Mouse (Mus musculus) midbrain, postnatal 0 days (tissue): ENCODE data around the gene Dnajb4. TPM values are rescaled to one million over a fixed set of nuclear protein-coding genes. Genes with fewer than 3 reads are reported as not detected.

Source experiments
- ATAC-seq: fragments of 200-750 bp; cut with Nextera tagmentation; 2 replicates; pipeline ENCODE4 v1.8.0; 2017; ENCODE audit warnings: moderate number of reproducible peaks, mild to moderate bottlenecking, moderate TSS enrichment, moderate library complexity; ENCODE audit not compliant: low FRiP score
- DNase-seq: peaks from one replicate; pipeline ENCODE4 v3.0.0-alpha.2; 2015; ENCODE audit warnings: low spot score
- H3K27ac ChIP-seq: fragments of 300-500 bp; sonication (generic); 2 replicates; pipeline ENCODE4 v1.5.1; 2014; ENCODE audit warnings: low read depth, mild to moderate bottlenecking, low read length, mixed read lengths
- H3K27me3 ChIP-seq: fragments of 300-500 bp; sonication (generic); 2 replicates; pipeline ENCODE4 v1.6.1; 2014; ENCODE audit warnings: low read length, control low read depth, mixed read lengths; ENCODE audit not compliant: insufficient read depth
- H3K36me3 ChIP-seq: fragments of 300-500 bp; sonication (generic); 2 replicates; pipeline ENCODE4 v1.6.1; 2014; ENCODE audit warnings: low read length, control low read depth, mixed read lengths; ENCODE audit not compliant: insufficient read depth
- H3K4me1 ChIP-seq: fragments of 300-500 bp; sonication (generic); 2 replicates; pipeline ENCODE4 v1.6.1; 2014; ENCODE audit warnings: mild to moderate bottlenecking, control low read depth, antibody characterized with exemption, low read length, mixed read lengths; ENCODE audit not compliant: insufficient read depth
- H3K4me2 ChIP-seq: fragments of 300-500 bp; sonication (generic); 2 replicates; pipeline ENCODE4 v1.6.1; 2014; ENCODE audit warnings: low read depth, mild to moderate bottlenecking, low read length, mixed read lengths; ENCODE audit not compliant: poor library complexity, severe bottlenecking
- H3K4me3 ChIP-seq: fragments of 300-500 bp; sonication (generic); 2 replicates; pipeline ENCODE4 v1.5.1; 2014; ENCODE audit warnings: low read depth, mild to moderate bottlenecking, low read length, moderate library complexity
- H3K9ac ChIP-seq: fragments of 300-500 bp; sonication (generic); replicated peaks from 2 replicates; pipeline ENCODE4 v1.6.1; 2014; ENCODE audit warnings: mild to moderate bottlenecking, low read length, moderate library complexity, mixed read lengths; ENCODE audit not compliant: poor library complexity, severe bottlenecking
- H3K9me3 ChIP-seq: fragments of 300-500 bp; sonication (generic); 2 replicates; pipeline ENCODE4 v1.6.1; 2016; ENCODE audit warnings: low read length, control low read depth
- CTCF ChIP-seq: IDR thresholded peaks from 2 replicates; pipeline ENCODE4 v1.5.1; 2016; ENCODE audit warnings: antibody characterized with exemption, mild to moderate bottlenecking
- WGBS: fragments of 180-500 bp; shearing (Covaris S2); extraction: QIAGEN DNeasy Blood & Tissue Kit; methylation state at CpG from one replicate; pipeline ENCODE4 v1.1.7; 2014; 5-methylcytosine and 5-hydroxymethylcytosine counted together
- polyA plus RNA-seq: library from polyadenylated mRNA; unstranded; fragments of >200 nt; fragmentation: Nextera tagmentation; extraction: Ambion mirVana; gene quantifications from 2 replicates; pipeline ENCODE4 v1.2.1, GENCODE M21; 2015
- total RNA-seq: library from RNA; depleted of rRNA; stranded (reverse); fragments of >200 nt; gene quantifications from 2 replicates; pipeline ENCODE4 v1.2.3, GENCODE M21; 2014

Dnajb4 gene
- total and polyA plus RNA-seq, 2 experiments from 2014 or later = 43.9 to 50.3 TPM

- 0 out of 2 replicates have a peak, but pooled peaks cover 4% of the 10 kb centered on the region for H3K36me3 ChIP-seq
- peak overlapping the region; percentile 99 for H3K9ac ChIP-seq
- H3K4me1 ChIP-seq = peaks cover 17% of the 10 kb centered on the region
- no peaks in the 10 kb centered on the region for H3K9me3 ChIP-seq
- ATAC-seq (no peak), DNase-seq (no peak)
- WGBS = 28% methylated on average over 7 of the region's 7 CpGs
- H3K4me3 ChIP-seq = peak overlapping the region; percentile 59
- H3K4me2 ChIP-seq = peak overlapping the region; percentile 91
- no peaks in the 10 kb centered on the region for H3K27me3 ChIP-seq
- no peak for TF ChIP-seq CTCF
- H3K27ac ChIP-seq = no peak overlapping the region
Observed at GRCm38 (mm10) chr3:152211731-152212279, 1.7 kb upstream of the Dnajb4 start.

GRCm38 (mm10) chr3:152210728-152211391, 758 bp upstream of the Dnajb4 start:
- no peaks in the 10 kb centered on the region for H3K27me3 ChIP-seq
- H3K36me3 ChIP-seq = no peaks in the 10 kb centered on the region
- peak overlapping the region; percentile 100 for H3K27ac ChIP-seq
- TF ChIP-seq CTCF = no peak
- H3K4me3 ChIP-seq = peak overlapping the region; percentile 59
- H3K9me3 ChIP-seq = no peaks in the 10 kb centered on the region
- peak overlapping the region; percentile 99 for H3K9ac ChIP-seq
- ATAC-seq (peak; percentile 70), DNase-seq (peak; percentile 66)
- H3K4me2 ChIP-seq = peak overlapping the region; percentile 91
- peaks cover 17% of the 10 kb centered on the region for H3K4me1 ChIP-seq
- WGBS = under 1% methylated on average over 56 of the region's 68 CpGs

- Histone ChIP-seq H3K4me2 (peak overlapping the region; percentile 55), H3K36me3 (no peaks in the 10 kb centered on the region), H3K4me1 (peaks cover 17% of the 10 kb centered on the region), H3K4me3 (peak overlapping the region; percentile 59), H3K9me3 (no peaks in the 10 kb centered on the region), H3K27me3 (no peaks in the 10 kb centered on the region), H3K9ac (peak overlapping the region; percentile 99), H3K27ac (peak overlapping the region; percentile 100)
- DNase-seq (peak; percentile 77), ATAC-seq (peak; percentile 75)
- no peak for TF ChIP-seq CTCF
- WGBS = 3% methylated on average over 25 of the region's 25 CpGs
Observed at GRCm38 (mm10) chr3:152209177-152209966, 730 bp downstream of the Dnajb4 start.

GRCm38 (mm10) chr3:152208096-152208885, 1.8 kb downstream of the Dnajb4 start:
- Histone ChIP-seq H3K4me2 (0 out of 2 replicates have a peak overlapping the region, but pooled peaks have one; percentile 9), H3K9ac (peak overlapping the region; percentile 99), H3K4me3 (no peak overlapping the region), H3K27me3 (no peaks in the 10 kb centered on the region), H3K4me1 (peaks cover 17% of the 10 kb centered on the region), H3K9me3 (no peaks in the 10 kb centered on the region), H3K27ac (no peak overlapping the region), H3K36me3 (no peaks in the 10 kb centered on the region)
- 90% methylated on average over 7 of the region's 7 CpGs for WGBS
- TF ChIP-seq CTCF = no peak
- no peak for ATAC-seq
- no peak for DNase-seq

- WGBS = 99% methylated on average over 4 of the region's 4 CpGs
- H3K36me3 ChIP-seq = no peaks in the 10 kb centered on the region
- no peak overlapping the region for H3K4me2 ChIP-seq
- DNase-seq (no peak), ATAC-seq (no peak)
- H3K4me3 ChIP-seq = no peak overlapping the region
- no peaks in the 10 kb centered on the region for H3K9me3 ChIP-seq
- no peaks in the 10 kb centered on the region for H3K27me3 ChIP-seq
- no peak overlapping the region for H3K9ac ChIP-seq
- H3K27ac ChIP-seq = no peak overlapping the region
- no peak for TF ChIP-seq CTCF
- peaks cover 8% of the 10 kb centered on the region for H3K4me1 ChIP-seq
Observed at GRCm38 (mm10) chr3:152207156-152207555, 2.9 kb downstream of the Dnajb4 start.
